Mouse (Mus musculus): ENCODE data around the gene Gng12. TPM values are rescaled to one million over a fixed set of nuclear protein-coding genes. Genes with fewer than 3 reads are reported as not detected.

Gene Gng12
- polyA plus RNA-seq, 1 experiment from 2014 or later, result 77.1 TPM

GRCm38 (mm10) chr6:67050063-67050462, 153.9 kb downstream of the Gng12 start:
- no peaks in the 10 kb centered on the region for H3K4me1 ChIP-seq (ENCODE audit: insufficient read depth, low read depth, low read length)
- no peak for ATAC-seq

DNA sequence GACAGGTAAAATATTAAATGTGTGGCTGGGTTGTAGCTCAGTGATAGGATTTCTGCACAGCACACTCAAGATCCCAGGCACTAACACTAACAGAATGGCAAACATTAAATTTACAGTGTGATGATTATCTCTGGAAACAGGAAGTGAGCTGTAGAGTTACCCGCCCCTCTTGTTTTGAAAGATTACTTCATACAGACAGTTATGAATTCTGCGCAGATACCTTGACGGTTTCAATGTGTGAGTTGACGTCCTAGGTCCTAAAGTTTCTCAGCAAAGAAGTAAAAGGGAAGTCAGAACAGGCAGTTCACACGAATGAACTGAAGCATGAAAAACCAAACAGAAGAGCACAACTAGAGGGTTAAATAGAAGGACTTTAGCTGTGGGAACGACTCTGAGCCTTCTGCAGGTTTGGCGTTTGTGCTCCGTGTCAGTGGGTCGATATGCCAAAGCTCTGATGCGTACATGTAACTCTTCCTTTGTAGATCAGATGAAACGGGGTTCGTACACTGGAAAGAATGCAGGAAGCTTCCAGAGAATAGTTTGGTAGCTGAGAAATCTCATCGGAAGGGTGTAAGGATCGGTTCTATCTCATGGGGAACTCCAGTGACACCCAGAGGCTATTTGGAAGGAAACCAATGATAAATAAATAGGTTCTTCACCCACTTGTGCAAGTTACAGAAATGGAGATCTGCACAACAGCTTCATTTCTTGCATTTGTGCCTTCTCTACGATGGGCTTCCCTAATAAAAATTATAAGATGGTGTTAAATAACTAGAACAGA, 160.1 kb downstream of the Gng12 start:
- H3K4me2 ChIP-seq (replicated peaks; ENCODE audit: low read depth, low read length), result no peak overlapping the region
- no peaks in the 10 kb centered on the region for H3K36me3 ChIP-seq (ENCODE audit: insufficient read depth, low read length)
- H3K9ac ChIP-seq (replicated peaks; ENCODE audit: low read depth), result no peak overlapping the region
- no peak overlapping the region for H3K27ac ChIP-seq (ENCODE audit: low read length)
- H3K4me1 ChIP-seq (ENCODE audit: insufficient read depth, low read depth, low read length), result 0 out of 2 replicates have a peak, but pooled peaks cover 4% of the 10 kb centered on the region
- ATAC-seq, result 0 out of 2 replicates have a peak, but pooled peaks have one; percentile 35
- no peaks in the 10 kb centered on the region for H3K9me3 ChIP-seq (ENCODE audit: low read length)
- no peaks in the 10 kb centered on the region for H3K27me3 ChIP-seq (replicated peaks; ENCODE audit: insufficient read depth, low read length)
- DNase-seq (ENCODE audit: low spot score), result no peak
- TF ChIP-seq CTCF (IDR thresholded peaks at IDR 0.05) (no peak), EP300 (IDR thresholded peaks at IDR 0.05) (no peak)
- no peak overlapping the region for H3K4me3 ChIP-seq (ENCODE audit: low read depth, low read length)
- WGBS, result 50% methylated on average over 15 of the region's 15 CpGs

More at GRCm38 (mm10) chr6:67050063-67050462, 153.9 kb downstream of the Gng12 start:
- 62% methylated on average over 1 of the region's 1 CpGs for WGBS
- no peak for DNase-seq (ENCODE audit: low spot score)
- H3K4me3 ChIP-seq (ENCODE audit: low read depth, low read length), result no peak overlapping the region
- H3K9ac ChIP-seq (replicated peaks; ENCODE audit: low read depth), result no peak overlapping the region
- no peaks in the 10 kb centered on the region for H3K36me3 ChIP-seq (ENCODE audit: insufficient read depth, low read length)
- H3K9me3 ChIP-seq (ENCODE audit: low read length), result no peaks in the 10 kb centered on the region
- no peak overlapping the region for H3K27ac ChIP-seq (ENCODE audit: low read length)
- H3K27me3 ChIP-seq (replicated peaks; ENCODE audit: insufficient read depth, low read length), result no peaks in the 10 kb centered on the region
- H3K4me2 ChIP-seq (replicated peaks; ENCODE audit: low read depth, low read length), result no peak overlapping the region
- TF ChIP-seq CTCF (IDR thresholded peaks at IDR 0.05) (no peak), EP300 (IDR thresholded peaks at IDR 0.05) (no peak)

GRCm38 (mm10) chr6:67056889-67057564, 160.8 kb downstream of the Gng12 start:
- Histone ChIP-seq H3K27me3 (replicated peaks; ENCODE audit: insufficient read depth, low read length) (no peaks in the 10 kb centered on the region), H3K9ac (replicated peaks; ENCODE audit: low read depth) (no peak overlapping the region), H3K4me2 (replicated peaks; ENCODE audit: low read depth, low read length) (no peak overlapping the region), H3K36me3 (ENCODE audit: insufficient read depth, low read length) (no peaks in the 10 kb centered on the region), H3K9me3 (ENCODE audit: low read length) (no peaks in the 10 kb centered on the region), H3K4me1 (ENCODE audit: insufficient read depth, low read depth, low read length) (0 out of 2 replicates have a peak, but pooled peaks cover 4% of the 10 kb centered on the region), H3K27ac (ENCODE audit: low read length) (no peak overlapping the region), H3K4me3 (ENCODE audit: low read depth, low read length) (no peak overlapping the region)
- peak; percentile 47 for ATAC-seq
- DNase-seq (ENCODE audit: low spot score), result peak; percentile 44
- 38% methylated on average over 3 of the region's 3 CpGs for WGBS
- no peak for TF ChIP-seq CTCF (IDR thresholded peaks at IDR 0.05)
- no peak for TF ChIP-seq EP300 (IDR thresholded peaks at IDR 0.05)

DNA sequence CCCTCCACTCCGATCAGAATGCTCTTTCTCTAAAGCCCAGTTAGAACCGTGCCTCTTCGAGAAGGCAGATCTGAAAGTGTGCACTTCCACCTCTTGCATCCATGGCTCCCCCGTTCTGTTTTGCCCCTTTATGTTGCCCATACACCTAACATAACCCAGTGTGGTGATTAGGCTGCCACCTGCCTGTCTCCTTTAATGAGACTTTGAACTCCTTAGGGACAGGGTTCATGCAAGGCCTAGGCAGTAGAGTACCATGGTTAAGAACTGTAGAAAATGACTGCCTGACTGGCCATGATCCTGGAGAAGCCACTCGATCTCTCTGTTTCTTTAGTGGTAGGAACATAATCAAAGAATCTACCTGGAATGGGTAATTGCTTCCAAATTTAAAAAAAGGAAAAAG, 161.4 kb downstream of the Gng12 start:
- no peaks in the 10 kb centered on the region for H3K36me3 ChIP-seq (ENCODE audit: insufficient read depth, low read length)
- DNase-seq (ENCODE audit: low spot score) (no peak), ATAC-seq (no peak)
- H3K4me1 ChIP-seq (ENCODE audit: insufficient read depth, low read depth, low read length), result 0 out of 2 replicates have a peak, but pooled peaks cover 4% of the 10 kb centered on the region
- H3K27ac ChIP-seq (ENCODE audit: low read length), result no peak overlapping the region
- H3K9me3 ChIP-seq (ENCODE audit: low read length), result no peaks in the 10 kb centered on the region
- H3K4me2 ChIP-seq (replicated peaks; ENCODE audit: low read depth, low read length), result no peak overlapping the region
- H3K9ac ChIP-seq (replicated peaks; ENCODE audit: low read depth), result no peak overlapping the region
- no peak overlapping the region for H3K4me3 ChIP-seq (ENCODE audit: low read depth, low read length)
- 80% methylated on average over 5 of the region's 5 CpGs for WGBS
- TF ChIP-seq CTCF (IDR thresholded peaks at IDR 0.05), result no peak
- no peak for TF ChIP-seq EP300 (IDR thresholded peaks at IDR 0.05)
- H3K27me3 ChIP-seq (replicated peaks; ENCODE audit: insufficient read depth, low read length), result no peaks in the 10 kb centered on the region

DNA sequence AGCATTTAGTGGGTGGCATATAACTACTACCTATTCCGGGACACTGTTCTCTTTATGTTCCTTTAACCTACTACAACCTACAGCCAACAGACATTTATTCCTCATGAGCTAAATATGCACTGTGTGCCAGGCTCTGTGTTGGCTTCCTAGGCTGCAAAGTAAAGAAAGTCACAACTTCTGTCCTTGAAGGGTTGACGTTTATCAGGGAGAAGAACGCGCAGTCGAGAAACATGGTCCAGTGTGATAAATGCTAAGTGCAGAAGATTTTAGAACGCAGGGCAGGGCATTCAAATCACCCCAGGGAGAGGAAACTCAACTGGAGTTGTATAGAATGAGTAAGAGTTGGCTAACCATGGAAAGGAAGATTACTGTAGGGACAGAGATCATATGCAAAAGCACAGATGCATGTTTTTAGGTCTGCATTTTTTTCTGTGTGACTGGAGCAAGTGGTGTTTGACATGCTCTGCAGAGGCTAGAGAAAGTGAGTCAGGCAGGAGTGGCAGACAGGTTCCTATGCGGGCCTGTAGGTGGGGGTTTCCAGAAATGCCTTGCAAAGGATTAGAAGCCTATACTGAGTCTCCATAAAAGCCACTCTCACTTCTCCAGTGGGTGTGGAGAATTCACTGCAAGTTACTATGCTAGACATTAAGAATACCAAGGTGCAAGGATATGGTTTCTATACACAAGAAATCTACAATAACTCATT, 161.9 kb downstream of the Gng12 start:
- Histone ChIP-seq H3K36me3 (ENCODE audit: insufficient read depth, low read length) (no peaks in the 10 kb centered on the region), H3K27me3 (replicated peaks; ENCODE audit: insufficient read depth, low read length) (no peaks in the 10 kb centered on the region), H3K4me1 (ENCODE audit: insufficient read depth, low read depth, low read length) (0 out of 2 replicates have a peak, but pooled peaks cover 4% of the 10 kb centered on the region), H3K27ac (ENCODE audit: low read length) (no peak overlapping the region), H3K9me3 (ENCODE audit: low read length) (no peaks in the 10 kb centered on the region), H3K9ac (replicated peaks; ENCODE audit: low read depth) (no peak overlapping the region), H3K4me3 (ENCODE audit: low read depth, low read length) (no peak overlapping the region), H3K4me2 (replicated peaks; ENCODE audit: low read depth, low read length) (no peak overlapping the region)
- 87% methylated on average over 7 of the region's 7 CpGs for WGBS
- no peak for ATAC-seq
- no peak for DNase-seq (ENCODE audit: low spot score)
- no peak for TF ChIP-seq EP300 (IDR thresholded peaks at IDR 0.05)
- no peak for TF ChIP-seq CTCF (IDR thresholded peaks at IDR 0.05)

- Histone ChIP-seq H3K9ac (replicated peaks; ENCODE audit: low read depth) (no peak overlapping the region), H3K27ac (ENCODE audit: low read length) (no peak overlapping the region), H3K4me1 (ENCODE audit: insufficient read depth, low read depth, low read length) (0 out of 2 replicates have a peak, but pooled peaks cover 4% of the 10 kb centered on the region), H3K36me3 (ENCODE audit: insufficient read depth, low read length) (no peaks in the 10 kb centered on the region), H3K4me2 (replicated peaks; ENCODE audit: low read depth, low read length) (no peak overlapping the region), H3K4me3 (ENCODE audit: low read depth, low read length) (no peak overlapping the region), H3K9me3 (ENCODE audit: low read length) (no peaks in the 10 kb centered on the region), H3K27me3 (replicated peaks; ENCODE audit: insufficient read depth, low read length) (no peaks in the 10 kb centered on the region)
- DNase-seq (ENCODE audit: low spot score) (no peak), ATAC-seq (no peak)
- 77% methylated on average over 5 of the region's 5 CpGs for WGBS
- TF ChIP-seq CTCF (IDR thresholded peaks at IDR 0.05), result peak; percentile 55
- TF ChIP-seq EP300 (IDR thresholded peaks at IDR 0.05), result no peak
Measured at GRCm38 (mm10) chr6:67060057-67060456, 163.9 kb downstream of the Gng12 start.
